Mouse (Mus musculus) stomach, postnatal 0 days (tissue): ENCODE results near the gene Pten. TPM values are rescaled to one million over a fixed set of nuclear protein-coding genes. Genes with fewer than 3 reads are reported as not detected.
"Not testable (repeated sequence)": the region's sequence is repeated elsewhere in the genome, so short reads cannot be mapped to it uniquely, and the experiment has no call there.

Experiments
- ATAC-seq: fragments of 200-750 bp; cut with Nextera tagmentation; 2 replicates; pipeline ENCODE4 v1.8.0; 2017; ENCODE audit not compliant: low FRiP score, low TSS enrichment
- DNase-seq: peaks from one replicate; pipeline ENCODE4 v3.0.0-alpha.2; 2016; ENCODE audit warnings: low spot score
- H3K27ac ChIP-seq: fragments of 300-500 bp; sonication (generic); replicated peaks from 2 replicates; pipeline ENCODE4 v1.5.1; 2014; ENCODE audit warnings: mild to moderate bottlenecking, control low read depth
- H3K27me3 ChIP-seq: fragments of 300-500 bp; sonication (generic); 2 replicates; pipeline ENCODE4 v1.6.1; 2014; ENCODE audit warnings: low read length; ENCODE audit not compliant: control insufficient read depth, insufficient read depth
- H3K36me3 ChIP-seq: fragments of 300-500 bp; sonication (generic); 2 replicates; pipeline ENCODE4 v1.6.1; 2014; ENCODE audit warnings: low read length, mixed read lengths; ENCODE audit not compliant: control insufficient read depth, insufficient read depth
- H3K4me1 ChIP-seq: fragments of 300-500 bp; sonication (generic); replicated peaks from 2 replicates; pipeline ENCODE4 v1.6.1; 2014; ENCODE audit warnings: antibody characterized with exemption; ENCODE audit not compliant: control insufficient read depth, insufficient read depth
- H3K4me2 ChIP-seq: fragments of 300-500 bp; sonication (generic); replicated peaks from 2 replicates; pipeline ENCODE4 v1.6.1; 2014; ENCODE audit warnings: low read depth, mild to moderate bottlenecking, control low read depth, moderate library complexity
- H3K4me3 ChIP-seq: fragments of 300-500 bp; sonication (generic); 2 replicates; pipeline ENCODE4 v1.5.1; 2014; ENCODE audit warnings: low read depth, low read length, control low read depth
- H3K9ac ChIP-seq: fragments of 300-500 bp; sonication (generic); 2 replicates; pipeline ENCODE4 v1.6.1; 2014; ENCODE audit warnings: mild to moderate bottlenecking, low read length, control low read depth, mixed read lengths
- H3K9me3 ChIP-seq: fragments of 300-500 bp; sonication (generic); 2 replicates; pipeline ENCODE4 v1.6.1; 2016; ENCODE audit warnings: low read length; ENCODE audit not compliant: control insufficient read depth
- CTCF ChIP-seq: IDR thresholded peaks from 2 replicates; pipeline ENCODE4 v1.5.1; 2016; ENCODE audit warnings: antibody characterized with exemption, low read depth, mild to moderate bottlenecking, moderate library complexity
- EP300 ChIP-seq: optimal IDR thresholded peaks from 2 replicates; pipeline ENCODE3; 2016; ENCODE audit warnings: antibody characterized with exemption
- WGBS: fragments of 180-500 bp; shearing (Covaris S2); extraction: QIAGEN DNeasy Blood & Tissue Kit; methylation state at CpG from one replicate; pipeline ENCODE4 v1.1.7; 2014; 5-methylcytosine and 5-hydroxymethylcytosine counted together
- polyA plus RNA-seq: library from polyadenylated mRNA; unstranded; fragments of >200 nt; fragmentation: Nextera tagmentation; extraction: Ambion mirVana; gene quantifications from 2 replicates; pipeline ENCODE4 v1.2.1, GENCODE M21; 2015

The Pten gene
- polyA plus RNA-seq, 1 experiment from 2014 or later: 8.1 TPM

DNA sequence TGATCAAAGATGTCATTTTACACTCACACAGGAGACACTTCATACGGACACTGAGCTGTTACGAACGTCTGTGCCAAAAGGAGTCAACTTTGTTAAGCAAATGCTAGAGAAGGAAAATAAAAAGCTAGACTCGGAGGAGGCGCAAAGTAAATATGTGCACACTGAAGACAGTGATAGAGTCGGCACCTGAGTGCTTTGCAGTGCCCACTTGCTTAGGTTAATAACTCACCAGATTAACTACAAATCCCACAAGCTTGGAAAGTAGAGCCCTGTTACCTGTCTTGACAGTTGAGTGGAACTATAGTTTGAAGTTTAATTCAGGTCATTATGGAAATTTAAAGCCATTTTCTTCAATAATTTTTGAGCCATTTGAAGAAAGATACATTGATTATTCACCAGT, 51.4 kb downstream of the Pten start:
- H3K9me3 ChIP-seq: no peaks in the 10 kb centered on the region
- whole genome bisulfite sequencing: 47% methylated on average over 6 of the region's 6 CpGs
- H3K27ac ChIP-seq: no peak overlapping the region
- no peaks in the 10 kb centered on the region; the same call in 1 of the 2 replicates for H3K4me1 ChIP-seq
- TF ChIP-seq EP300 (no peak), CTCF (no peak)
- no peak overlapping the region for H3K9ac ChIP-seq
- DNase-seq (no peak), ATAC-seq (no peak)
- H3K4me2 ChIP-seq: 0 out of 2 replicates have a peak overlapping the region, but pooled peaks have one; percentile 20
- H3K36me3 ChIP-seq: no peaks in the 10 kb centered on the region
- H3K27me3 ChIP-seq: no peaks in the 10 kb centered on the region
- H3K4me3 ChIP-seq: no peak overlapping the region

DNA sequence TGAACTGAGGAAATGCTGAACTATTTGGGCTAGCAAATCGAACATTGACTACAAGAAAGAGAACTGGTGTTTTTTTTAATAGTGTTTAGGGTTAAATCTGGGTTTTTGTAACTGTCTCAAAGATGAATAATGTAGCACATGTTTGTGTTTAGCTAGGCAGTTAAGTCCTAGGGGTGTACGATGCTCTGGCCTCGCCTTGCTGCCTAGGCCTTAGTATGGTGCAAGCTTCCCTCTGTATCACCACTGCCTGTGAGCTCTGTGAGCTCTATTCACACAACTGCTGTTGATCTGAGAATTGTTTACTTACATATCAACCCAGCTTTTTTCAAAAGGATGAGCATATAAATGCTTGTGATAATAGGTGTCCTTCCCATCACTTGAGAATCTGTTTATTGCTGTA, 51.8 kb downstream of the Pten start:
- 56% methylated on average over 3 of the region's 3 CpGs for WGBS
- H3K9me3 ChIP-seq: no peaks in the 10 kb centered on the region
- H3K4me1 ChIP-seq: no peaks in the 10 kb centered on the region; the same call in 1 of the 2 replicates
- no peak overlapping the region for H3K9ac ChIP-seq
- ATAC-seq (no peak), DNase-seq (no peak)
- no peak overlapping the region for H3K27ac ChIP-seq
- H3K4me2 ChIP-seq: no peak overlapping the region
- no peaks in the 10 kb centered on the region for H3K36me3 ChIP-seq
- no peaks in the 10 kb centered on the region for H3K27me3 ChIP-seq
- TF ChIP-seq CTCF (no peak), EP300 (no peak)
- no peak overlapping the region for H3K4me3 ChIP-seq

DNA sequence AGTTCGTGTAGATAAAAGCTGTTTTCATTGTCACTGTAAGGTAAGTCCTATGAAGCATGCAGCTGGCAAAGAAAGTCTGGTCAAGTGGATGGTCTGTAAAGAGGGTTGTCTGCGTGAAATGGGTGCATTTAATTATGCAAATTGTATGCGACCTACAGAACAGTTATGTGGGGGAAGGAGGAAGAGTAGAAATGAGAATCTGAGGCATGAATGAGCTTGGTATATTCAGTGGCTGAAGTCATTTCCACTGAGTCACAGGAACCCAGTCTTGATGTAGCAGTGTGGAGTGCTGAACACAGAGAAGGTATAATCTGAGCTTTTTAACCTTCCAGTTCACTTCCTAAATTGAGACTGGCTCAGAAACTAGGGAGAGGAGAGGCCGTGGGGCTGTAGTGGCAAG, 61.5 kb downstream of the Pten start:
- Histone ChIP-seq H3K9me3 (no peaks in the 10 kb centered on the region), H3K9ac (no peak overlapping the region), H3K27me3 (no peaks in the 10 kb centered on the region), H3K4me3 (no peak overlapping the region), H3K4me2 (no peak overlapping the region), H3K27ac (no peak overlapping the region), H3K4me1 (no peaks in the 10 kb centered on the region), H3K36me3 (peaks cover 6% of the 10 kb centered on the region; the same call in 1 of the 2 replicates)
- TF ChIP-seq CTCF (no peak), EP300 (no peak)
- no peak for ATAC-seq
- WGBS: 82% methylated on average over 4 of the region's 4 CpGs
- no peak for DNase-seq

DNA sequence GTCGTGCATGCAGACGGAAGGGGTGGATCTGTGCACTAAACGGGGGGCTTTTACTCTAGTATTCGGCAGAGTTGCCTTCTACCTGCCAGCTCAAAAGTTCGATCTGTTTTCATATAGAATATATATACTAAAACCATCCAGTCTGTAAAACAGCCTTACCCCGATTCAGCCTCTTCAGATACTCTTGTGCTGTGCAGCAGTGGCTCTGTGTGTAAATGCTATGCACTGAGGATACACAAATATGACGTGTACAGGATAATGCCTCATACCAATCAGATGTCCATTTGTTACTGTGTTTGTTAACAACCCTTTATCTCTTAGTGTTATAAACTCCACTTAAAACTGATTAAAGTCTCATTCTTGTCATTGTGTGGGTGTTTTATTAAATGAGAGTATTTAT, 65.7 kb downstream of the Pten start:
- H3K9ac ChIP-seq, H3K27ac ChIP-seq, H3K4me1 ChIP-seq, H3K4me3 ChIP-seq, H3K27me3 ChIP-seq, H3K4me2 ChIP-seq, H3K9me3 ChIP-seq, H3K36me3 ChIP-seq, DNase-seq: not testable (repeated sequence)
- 0 out of 2 replicates have a peak, but pooled peaks have one; percentile 49 for ATAC-seq
- no CpG with 5 or more reads among the region's 7 CpGs for WGBS

DNA sequence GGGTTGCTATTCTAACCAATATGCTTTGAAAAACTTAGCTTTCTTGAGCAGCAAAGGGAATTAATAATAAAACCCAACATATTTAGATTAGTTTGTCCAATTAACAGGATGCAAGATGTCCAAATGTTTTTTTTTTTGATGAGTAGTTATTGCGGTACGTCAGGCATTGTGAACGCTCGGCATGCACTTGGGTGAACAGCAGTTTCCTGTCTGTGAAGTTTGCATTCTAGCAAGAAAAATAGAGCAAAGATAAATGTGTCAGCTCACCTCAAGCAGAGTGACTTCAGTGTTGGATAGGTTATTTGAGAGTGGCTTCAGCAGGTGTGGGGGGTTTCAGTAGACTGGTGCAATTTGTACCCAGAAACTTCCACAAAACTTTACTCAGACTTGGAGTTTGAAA, 69.3 kb downstream of the Pten start:
- DNase-seq: no peak
- H3K27ac ChIP-seq: no peak overlapping the region
- no peaks in the 10 kb centered on the region for H3K27me3 ChIP-seq
- no peak overlapping the region for H3K9ac ChIP-seq
- H3K4me2 ChIP-seq: no peak overlapping the region
- no peaks in the 10 kb centered on the region for H3K9me3 ChIP-seq
- no peaks in the 10 kb centered on the region for H3K4me1 ChIP-seq
- WGBS: 64% methylated on average over 4 of the region's 4 CpGs
- H3K36me3 ChIP-seq: no peaks in the 10 kb centered on the region
- no peak overlapping the region for H3K4me3 ChIP-seq
- ATAC-seq: no peak
- no peak for TF ChIP-seq EP300
- no peak for TF ChIP-seq CTCF

DNA sequence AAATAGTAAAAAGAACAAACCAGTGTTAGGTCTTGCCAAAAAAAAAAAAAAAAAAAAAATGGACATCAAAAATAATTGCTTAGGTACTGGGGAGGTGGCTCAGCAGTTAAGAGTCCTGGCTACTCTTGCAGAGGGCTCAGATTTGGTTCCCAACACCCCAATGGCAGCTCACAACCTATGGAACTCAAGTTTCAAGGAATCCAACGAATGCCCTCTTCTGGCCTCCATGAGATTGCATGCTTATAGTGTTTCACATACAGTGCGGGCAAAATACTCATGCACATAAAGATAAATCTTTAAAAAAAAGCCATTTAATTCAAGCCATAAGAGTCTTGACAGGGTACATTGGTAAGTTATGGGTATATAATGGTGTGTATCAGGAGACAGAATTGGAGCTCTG, 72.6 kb downstream of the Pten start:
- no peak for ATAC-seq

More for the DNA sequence above, 72.6 kb downstream of the Pten start:
- TF ChIP-seq CTCF: peak; percentile 27; the same call in 1 of the 2 replicates
- TF ChIP-seq EP300: no peak
- Histone ChIP-seq H3K9ac (no peak overlapping the region), H3K27me3 (no peaks in the 10 kb centered on the region), H3K27ac (no peak overlapping the region), H3K4me2 (no peak overlapping the region), H3K4me1 (no peaks in the 10 kb centered on the region), H3K9me3 (no peaks in the 10 kb centered on the region), H3K4me3 (no peak overlapping the region), H3K36me3 (no peaks in the 10 kb centered on the region)
- no peak for DNase-seq
- 95% methylated on average over 2 of the region's 2 CpGs for WGBS
